Mouse (Mus musculus) kidney, postnatal 0 days (tissue): ENCODE measurements at regions not wholly inside any gene's neighbourhood (a gene's known extent, or its start where the extent isn't known, plus 50 kb on each side); places are given as distances from the start of the nearest gene placed in this dataset.

Source experiments
- ATAC-seq: fragments of 200-750 bp; cut with Nextera tagmentation; replicated peaks from 2 replicates; pipeline ENCODE4 v1.8.0; 2017; ENCODE audit warnings: low read depth, moderate number of reproducible peaks, moderate TSS enrichment, moderate library complexity; ENCODE audit not compliant: low FRiP score
- DNase-seq: peaks from one replicate; pipeline ENCODE4 v3.0.0-alpha.2; 2016; ENCODE audit warnings: low spot score
- H3K27ac ChIP-seq: fragments of 300-500 bp; sonication (generic); 2 replicates; pipeline ENCODE4 v1.5.1; 2014; ENCODE audit warnings: mild to moderate bottlenecking
- H3K27me3 ChIP-seq: fragments of 300-500 bp; sonication (generic); 2 replicates; pipeline ENCODE4 v1.6.1; 2014; ENCODE audit warnings: low read length, mixed read lengths; ENCODE audit not compliant: insufficient read depth
- H3K36me3 ChIP-seq: fragments of 300-500 bp; sonication (generic); 2 replicates; pipeline ENCODE4 v1.6.1; 2014; ENCODE audit warnings: low read length, mixed read lengths; ENCODE audit not compliant: insufficient read depth
- H3K4me1 ChIP-seq: fragments of 300-500 bp; sonication (generic); replicated peaks from 2 replicates; pipeline ENCODE4 v1.6.1; 2014; ENCODE audit warnings: antibody characterized with exemption, low read length, mixed read lengths; ENCODE audit not compliant: insufficient read depth
- H3K4me2 ChIP-seq: fragments of 300-500 bp; sonication (generic); 2 replicates; pipeline ENCODE4 v1.6.1; 2014; ENCODE audit warnings: mild to moderate bottlenecking, low read length, moderate library complexity, mixed read lengths
- H3K4me3 ChIP-seq: fragments of 300-500 bp; sonication (generic); replicated peaks from 2 replicates; pipeline ENCODE4 v1.5.1; 2014; ENCODE audit warnings: low read depth, low read length
- H3K9ac ChIP-seq: fragments of 300-500 bp; sonication (generic); 2 replicates; pipeline ENCODE4 v1.6.1; 2014; ENCODE audit warnings: low read depth, low read length
- H3K9me3 ChIP-seq: fragments of 300-500 bp; sonication (generic); replicated peaks from 2 replicates; pipeline ENCODE4 v1.6.1; 2016; ENCODE audit warnings: low read length, inconsistent platforms, mixed read lengths
- CTCF ChIP-seq: IDR thresholded peaks from 2 replicates; pipeline ENCODE4 v1.5.1; 2016; ENCODE audit warnings: antibody characterized with exemption, low read depth, mild to moderate bottlenecking, moderate library complexity
- WGBS: fragments of 180-500 bp; shearing (Covaris S2); extraction: QIAGEN DNeasy Blood & Tissue Kit; methylation state at CpG from one replicate; pipeline ENCODE4 v1.1.7; 2014; 5-methylcytosine and 5-hydroxymethylcytosine counted together

GRCm38 (mm10) chr4:148738601-148739530 is 65.4 kb upstream of the Casz1 start:
- H3K9ac ChIP-seq = no peak overlapping the region
- H3K27ac ChIP-seq = no peak overlapping the region
- WGBS = 52% methylated on average over 13 of the region's 13 CpGs
- no peak overlapping the region for H3K4me2 ChIP-seq
- peaks cover 11% of the 10 kb centered on the region for H3K4me1 ChIP-seq
- DNase-seq (no peak), ATAC-seq (no peak)
- TF ChIP-seq CTCF = no peak
- H3K9me3 ChIP-seq = no peaks in the 10 kb centered on the region
- no peaks in the 10 kb centered on the region for H3K36me3 ChIP-seq
- no peak overlapping the region for H3K4me3 ChIP-seq
- H3K27me3 ChIP-seq = no peaks in the 10 kb centered on the region; the same call in 1 of the 2 replicates

GRCm38 (mm10) chr4:148742549-148743413 is 61.4 kb upstream of the Casz1 start:
- Histone ChIP-seq H3K27me3 (no peaks in the 10 kb centered on the region; the same call in 1 of the 2 replicates), H3K4me2 (peak overlapping the region; percentile 95), H3K27ac (no peak overlapping the region), H3K4me1 (peaks cover 11% of the 10 kb centered on the region), H3K36me3 (no peaks in the 10 kb centered on the region), H3K4me3 (peak overlapping the region; percentile 44), H3K9ac (peak overlapping the region; percentile 44; the same call in 1 of the 2 replicates), H3K9me3 (no peaks in the 10 kb centered on the region)
- peak; percentile 60 for DNase-seq
- 4% methylated on average over 57 of the region's 65 CpGs for WGBS
- peak; percentile 79 for TF ChIP-seq CTCF
- peak; percentile 27; the same call in 1 of the 2 replicates for ATAC-seq

- Histone ChIP-seq H3K9ac (no peak overlapping the region), H3K36me3 (no peaks in the 10 kb centered on the region), H3K9me3 (no peaks in the 10 kb centered on the region), H3K4me1 (peaks cover 11% of the 10 kb centered on the region), H3K27me3 (no peaks in the 10 kb centered on the region; the same call in 1 of the 2 replicates), H3K27ac (no peak overlapping the region), H3K4me3 (no peak overlapping the region), H3K4me2 (no peak overlapping the region)
- ATAC-seq (no peak), DNase-seq (no peak)
- no peak for TF ChIP-seq CTCF
- WGBS = 36% methylated on average over 11 of the region's 11 CpGs
Measured at GRCm38 (mm10) chr4:148743414-148743844, 60.8 kb upstream of the Casz1 start.

GRCm38 (mm10) chr4:148744053-148744452 is 60.2 kb upstream of the Casz1 start:
- Histone ChIP-seq H3K9ac (no peak overlapping the region), H3K27me3 (no peaks in the 10 kb centered on the region; the same call in 1 of the 2 replicates), H3K4me1 (peaks cover 11% of the 10 kb centered on the region), H3K9me3 (no peaks in the 10 kb centered on the region), H3K4me2 (no peak overlapping the region), H3K36me3 (no peaks in the 10 kb centered on the region), H3K4me3 (no peak overlapping the region), H3K27ac (no peak overlapping the region)
- WGBS = 56% methylated on average over 8 of the region's 8 CpGs
- ATAC-seq = no peak
- no peak for DNase-seq
- TF ChIP-seq CTCF = no peak

- Histone ChIP-seq H3K9ac (no peak overlapping the region), H3K4me1 (peaks cover 11% of the 10 kb centered on the region), H3K4me3 (no peak overlapping the region), H3K36me3 (no peaks in the 10 kb centered on the region), H3K27ac (no peak overlapping the region), H3K4me2 (no peak overlapping the region), H3K9me3 (no peaks in the 10 kb centered on the region), H3K27me3 (no peaks in the 10 kb centered on the region)
- TF ChIP-seq CTCF = no peak
- ATAC-seq (no peak), DNase-seq (no peak)
- 42% methylated on average over 23 of the region's 23 CpGs for WGBS
Measured at GRCm38 (mm10) chr4:148746460-148747314, 57.5 kb upstream of the Casz1 start.
